Mouse (Mus musculus): Measurements from ENCODE around the gene Elf1. TPM values are rescaled to one million over a fixed set of nuclear protein-coding genes. Genes with fewer than 3 reads are reported as not detected.
"Not testable (repeated sequence)": the region's sequence is repeated elsewhere in the genome, so short reads cannot be mapped to it uniquely, and the experiment has no call there.

The Elf1 gene
- 3.8 TPM in 2 replicates for polyA plus RNA-seq (2016; fragmentation: Nextera tagmentation; extraction: Ambion mirVana)

GRCm38 (mm10) chr14:79480624-79481338, at the start of gene Elf1:
Elf1 (plus strand) TSS chr14:79481194.
- no peaks in the 10 kb centered on the region for H3K9me3 ChIP-seq
- H3K4me1 ChIP-seq = peaks cover 36% of the 10 kb centered on the region
- peaks cover 8% of the 10 kb centered on the region for H3K27me3 ChIP-seq (ENCODE audit: poor library complexity, severe bottlenecking)
- peak within 1 kb of the TSS; percentile 99 for H3K27ac ChIP-seq
- peak within 1 kb of the TSS; percentile 91 for H3K4me3 ChIP-seq
- H3K36me3 ChIP-seq (replicated peaks) = peaks cover 33% of the 10 kb centered on the region
- under 1% methylated on average over 95 of the region's 96 CpGs for WGBS
- DNase-seq (ENCODE audit: extremely low spot score, low spot score) = peak; percentile 88

GRCm38 (mm10) chr14:79434068-79434467, 46.9 kb upstream of the Elf1 start:
- 0 out of 2 replicates have a peak, but pooled peaks cover 4% of the 10 kb centered on the region for H3K9me3 ChIP-seq
- WGBS = 83% methylated on average over 1 of the region's 1 CpGs
- no peak overlapping the region for H3K4me3 ChIP-seq
- H3K4me1 ChIP-seq = no peaks in the 10 kb centered on the region
- peaks cover 5% of the 10 kb centered on the region for H3K36me3 ChIP-seq (replicated peaks)
- H3K27me3 ChIP-seq (ENCODE audit: poor library complexity, severe bottlenecking) = no peaks in the 10 kb centered on the region
- DNase-seq (ENCODE audit: extremely low spot score, low spot score) = no peak
- H3K27ac ChIP-seq = no peak overlapping the region

DNA sequence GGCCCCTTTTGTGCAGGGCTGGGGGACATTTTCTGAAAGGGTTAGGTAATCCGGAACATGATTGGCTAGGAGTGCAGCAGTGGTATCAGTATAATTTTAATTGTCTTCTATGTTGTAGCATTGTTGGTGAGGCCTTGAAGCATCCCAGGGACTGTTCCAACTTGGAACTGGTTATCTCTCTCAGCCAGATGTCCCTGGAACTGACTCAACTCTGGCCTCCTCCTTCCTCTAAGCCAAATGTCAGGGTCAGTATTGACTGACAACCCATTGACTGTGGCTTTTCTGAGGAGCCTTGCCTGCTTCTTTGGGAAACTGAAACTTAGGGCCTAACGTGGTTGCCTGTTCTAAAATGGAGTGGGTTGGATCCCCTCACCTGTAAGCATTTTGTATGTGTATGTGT, 40.3 kb upstream of the Elf1 start:
- H3K4me1 ChIP-seq = peaks cover 14% of the 10 kb centered on the region
- H3K4me3 ChIP-seq = no peak overlapping the region
- H3K9me3 ChIP-seq = no peaks in the 10 kb centered on the region
- DNase-seq (ENCODE audit: extremely low spot score, low spot score) = no peak
- H3K36me3 ChIP-seq (replicated peaks) = no peaks in the 10 kb centered on the region
- no peak overlapping the region for H3K27ac ChIP-seq
- WGBS = 84% methylated on average over 2 of the region's 2 CpGs
- H3K27me3 ChIP-seq (ENCODE audit: poor library complexity, severe bottlenecking) = no peaks in the 10 kb centered on the region

DNA sequence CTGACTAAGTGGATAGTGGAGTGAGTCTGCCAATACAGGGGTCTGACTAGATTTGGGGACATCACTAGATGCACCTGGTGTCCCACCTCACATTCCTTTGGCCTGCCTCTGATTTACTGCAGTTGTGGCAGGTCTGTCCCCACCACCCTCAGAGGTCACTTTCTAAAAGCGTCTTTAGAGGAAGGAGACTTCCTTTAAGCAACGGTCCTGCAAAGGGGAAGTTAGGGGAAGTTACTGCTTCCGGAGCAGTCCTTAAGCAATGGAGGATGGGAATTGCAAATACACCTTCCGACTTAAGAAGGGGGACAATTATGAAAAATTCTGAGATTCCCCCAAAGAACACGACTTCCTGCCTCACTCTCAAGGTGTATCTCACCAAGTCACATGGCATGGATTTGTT, 39.6 kb upstream of the Elf1 start:
- Histone ChIP-seq H3K36me3 (replicated peaks) (no peaks in the 10 kb centered on the region), H3K4me1 (peaks cover 18% of the 10 kb centered on the region), H3K27me3 (ENCODE audit: poor library complexity, severe bottlenecking) (no peaks in the 10 kb centered on the region), H3K27ac (no peak overlapping the region), H3K9me3 (no peaks in the 10 kb centered on the region), H3K4me3 (no peak overlapping the region)
- no peak for DNase-seq (ENCODE audit: extremely low spot score, low spot score)
- WGBS = 86% methylated on average over 5 of the region's 5 CpGs

- Histone ChIP-seq H3K9me3 (no peaks in the 10 kb centered on the region), H3K27me3 (ENCODE audit: poor library complexity, severe bottlenecking) (no peaks in the 10 kb centered on the region), H3K36me3 (replicated peaks) (no peaks in the 10 kb centered on the region), H3K4me3 (peak overlapping the region; percentile 38; the same call in 1 of the 2 replicates), H3K4me1 (peaks cover 18% of the 10 kb centered on the region), H3K27ac (peak overlapping the region; percentile 80; the same call in 1 of the 2 replicates)
- no peak for DNase-seq (ENCODE audit: extremely low spot score, low spot score)
- WGBS = 91% methylated on average over 9 of the region's 9 CpGs
Measured at GRCm38 (mm10) chr14:79444601-79445000, 36.4 kb upstream of the Elf1 start.

- no peaks in the 10 kb centered on the region for H3K9me3 ChIP-seq
- H3K4me3 ChIP-seq = peak overlapping the region; percentile 38
- 41% methylated on average over 16 of the region's 16 CpGs for WGBS
- DNase-seq (ENCODE audit: extremely low spot score, low spot score) = peak; percentile 33
- peak overlapping the region; percentile 80 for H3K27ac ChIP-seq
- no peaks in the 10 kb centered on the region for H3K27me3 ChIP-seq (ENCODE audit: poor library complexity, severe bottlenecking)
- peaks cover 18% of the 10 kb centered on the region for H3K4me1 ChIP-seq
- H3K36me3 ChIP-seq (replicated peaks) = no peaks in the 10 kb centered on the region
Measured at GRCm38 (mm10) chr14:79445055-79445620, 35.9 kb upstream of the Elf1 start.

DNA sequence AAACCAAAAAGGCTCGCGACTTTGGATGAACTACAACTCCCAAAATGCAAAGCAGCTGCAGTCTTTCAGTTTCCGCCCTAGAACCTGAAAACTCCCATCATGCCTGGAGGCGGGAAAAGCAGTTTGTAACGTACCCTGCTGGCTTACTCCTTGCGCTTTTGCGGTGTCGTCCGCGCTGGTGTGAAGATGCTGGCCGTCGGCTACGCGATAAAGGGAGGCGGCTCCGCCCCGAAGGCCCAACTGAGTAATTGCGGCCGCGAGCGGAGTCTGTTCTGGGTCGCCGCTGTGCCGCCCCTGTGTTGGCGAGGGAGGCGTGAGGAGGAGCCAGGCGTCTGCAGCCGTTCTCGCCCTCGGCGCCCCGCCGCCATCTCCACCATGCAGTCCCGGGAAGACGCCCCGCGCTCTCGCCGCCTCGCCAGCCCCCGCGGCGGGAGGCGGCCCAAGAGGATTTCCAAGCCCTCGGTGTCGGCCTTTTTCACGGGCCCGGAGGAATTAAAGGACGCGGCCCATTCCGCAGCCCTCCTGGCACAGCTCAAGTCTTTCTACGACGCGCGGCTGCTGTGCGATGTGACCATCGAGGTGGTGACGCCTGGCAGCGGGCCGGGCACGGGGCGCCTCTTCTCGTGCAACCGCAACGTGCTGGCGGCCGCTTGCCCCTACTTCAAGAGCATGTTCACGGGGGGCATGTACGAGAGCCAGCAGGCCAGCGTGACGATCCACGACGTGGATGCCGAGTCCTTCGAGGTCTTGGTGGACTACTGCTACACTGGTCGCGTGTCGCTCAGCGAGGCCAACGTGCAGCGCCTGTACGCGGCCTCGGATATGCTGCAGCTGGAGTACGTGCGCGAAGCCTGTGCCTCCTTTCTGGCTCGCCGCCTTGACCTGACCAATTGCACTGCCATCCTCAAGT, 29.1 kb upstream of the Elf1 start, which contains the start of gene Kbtbd6:
Gene Kbtbd6, plus strand, starts transcription at position 155 of the 910 bp plus-strand sequence.
- H3K27me3 ChIP-seq (ENCODE audit: poor library complexity, severe bottlenecking); H3K36me3 ChIP-seq (replicated peaks); H3K4me1 ChIP-seq: not testable (repeated sequence)
- peak; percentile 88 for DNase-seq (ENCODE audit: extremely low spot score, low spot score)
- Histone ChIP-seq H3K27ac (peak within 1 kb of the TSS; percentile 90), H3K4me3 (peak within 1 kb of the TSS; percentile 58), H3K9me3 (peaks cover 12% of the 10 kb centered on the region)
- 17% methylated on average over 43 of the region's 89 CpGs for WGBS

- H3K4me1 ChIP-seq; H3K36me3 ChIP-seq (replicated peaks); H3K27ac ChIP-seq; DNase-seq (ENCODE audit: extremely low spot score, low spot score); H3K4me3 ChIP-seq; H3K27me3 ChIP-seq (ENCODE audit: poor library complexity, severe bottlenecking): not testable (repeated sequence)
- H3K9me3 ChIP-seq = peaks cover 12% of the 10 kb centered on the region
- 94% methylated on average over 8 of the region's 10 CpGs for WGBS
Measured at GRCm38 (mm10) chr14:79452591-79452934, 28.4 kb upstream of the Elf1 start.

DNA sequence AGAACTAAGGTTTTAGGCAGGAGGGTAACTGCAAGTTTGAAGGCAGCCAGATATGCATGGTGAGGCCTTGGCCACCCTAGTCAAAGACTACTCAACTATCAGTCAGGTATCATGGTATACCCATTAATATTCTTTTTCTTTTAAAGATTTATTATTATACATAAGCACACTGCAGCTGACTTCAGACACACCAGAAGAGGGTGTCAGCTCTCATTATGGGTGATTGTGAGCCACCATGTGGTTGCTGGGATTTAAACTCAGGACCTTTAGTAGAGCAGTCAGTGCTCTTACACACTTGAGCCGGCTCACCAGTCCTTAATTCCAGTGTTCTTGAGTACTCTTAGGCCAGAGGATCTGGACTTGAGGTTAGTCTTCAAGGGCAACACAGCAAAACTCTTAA, 20.6 kb upstream of the Elf1 start:
- Histone ChIP-seq H3K9me3 (no peaks in the 10 kb centered on the region), H3K36me3 (replicated peaks) (peaks cover 54% of the 10 kb centered on the region), H3K27me3 (ENCODE audit: poor library complexity, severe bottlenecking) (no peaks in the 10 kb centered on the region), H3K27ac (no peak overlapping the region), H3K4me3 (no peak overlapping the region), H3K4me1 (no peaks in the 10 kb centered on the region)
- WGBS = 85% methylated on average over 1 of the region's 1 CpGs
- DNase-seq (ENCODE audit: extremely low spot score, low spot score) = no peak

DNA sequence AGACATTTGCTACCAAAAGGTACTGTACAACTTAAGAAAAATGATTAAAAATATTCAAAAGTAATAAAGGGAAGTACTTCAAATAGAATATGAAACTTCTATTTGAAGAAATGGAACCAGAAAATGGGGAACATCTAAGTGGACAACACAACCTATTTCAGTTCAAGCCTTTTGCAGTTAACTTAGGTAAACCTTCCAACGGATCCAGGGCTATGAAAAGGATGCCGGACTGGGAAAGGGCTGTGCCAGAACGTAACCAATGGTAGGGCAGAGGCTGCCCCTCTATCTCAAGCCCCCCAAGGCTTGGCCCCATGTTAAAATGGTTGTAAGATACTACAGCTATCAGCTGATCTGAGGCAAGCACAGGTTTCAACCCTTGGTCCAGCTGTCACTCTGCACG, 20.0 kb upstream of the Elf1 start:
- H3K4me3 ChIP-seq = no peak overlapping the region
- H3K36me3 ChIP-seq (replicated peaks) = peaks cover 60% of the 10 kb centered on the region
- no peak for DNase-seq (ENCODE audit: extremely low spot score, low spot score)
- H3K27ac ChIP-seq = no peak overlapping the region
- H3K9me3 ChIP-seq = no peaks in the 10 kb centered on the region
- no peaks in the 10 kb centered on the region for H3K4me1 ChIP-seq
- no peaks in the 10 kb centered on the region for H3K27me3 ChIP-seq (ENCODE audit: poor library complexity, severe bottlenecking)
- WGBS = 91% methylated on average over 4 of the region's 4 CpGs

GRCm38 (mm10) chr14:79465623-79466022, 15.4 kb upstream of the Elf1 start:
- H3K4me3 ChIP-seq = no peak overlapping the region
- WGBS = 93% methylated on average over 1 of the region's 1 CpGs
- H3K27ac ChIP-seq = no peak overlapping the region
- no peaks in the 10 kb centered on the region for H3K9me3 ChIP-seq
- H3K4me1 ChIP-seq = no peaks in the 10 kb centered on the region
- no peaks in the 10 kb centered on the region for H3K27me3 ChIP-seq (ENCODE audit: poor library complexity, severe bottlenecking)
- H3K36me3 ChIP-seq (replicated peaks) = peaks cover 94% of the 10 kb centered on the region
- DNase-seq (ENCODE audit: extremely low spot score, low spot score) = no peak

DNA sequence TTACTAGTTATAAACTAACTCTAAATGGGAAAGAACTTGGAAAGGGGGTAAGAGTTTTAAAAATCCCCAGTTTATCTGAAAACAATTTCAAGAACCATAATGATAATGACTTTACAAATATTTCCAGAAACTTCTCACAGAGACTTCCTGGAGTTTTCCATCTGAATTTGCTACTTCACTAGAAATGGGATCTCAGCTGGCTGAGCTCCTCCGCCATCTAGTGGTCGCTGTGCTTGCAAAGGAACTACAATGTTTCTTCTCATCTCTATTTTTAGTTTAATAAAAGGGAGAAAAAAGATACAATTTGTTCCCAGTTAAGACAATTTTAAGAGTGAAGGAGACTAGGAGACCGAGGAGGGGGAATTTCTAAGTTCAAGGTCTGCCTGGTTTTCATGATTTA, 13.4 kb upstream of the Elf1 start:
- no peak for DNase-seq (ENCODE audit: extremely low spot score, low spot score)
- H3K4me1 ChIP-seq = no peaks in the 10 kb centered on the region
- no peak overlapping the region for H3K4me3 ChIP-seq
- no peak overlapping the region for H3K27ac ChIP-seq
- WGBS = 32% methylated on average over 3 of the region's 3 CpGs
- H3K36me3 ChIP-seq (replicated peaks) = peaks cover 94% of the 10 kb centered on the region
- H3K9me3 ChIP-seq = no peaks in the 10 kb centered on the region
- H3K27me3 ChIP-seq (ENCODE audit: poor library complexity, severe bottlenecking) = no peaks in the 10 kb centered on the region

DNA sequence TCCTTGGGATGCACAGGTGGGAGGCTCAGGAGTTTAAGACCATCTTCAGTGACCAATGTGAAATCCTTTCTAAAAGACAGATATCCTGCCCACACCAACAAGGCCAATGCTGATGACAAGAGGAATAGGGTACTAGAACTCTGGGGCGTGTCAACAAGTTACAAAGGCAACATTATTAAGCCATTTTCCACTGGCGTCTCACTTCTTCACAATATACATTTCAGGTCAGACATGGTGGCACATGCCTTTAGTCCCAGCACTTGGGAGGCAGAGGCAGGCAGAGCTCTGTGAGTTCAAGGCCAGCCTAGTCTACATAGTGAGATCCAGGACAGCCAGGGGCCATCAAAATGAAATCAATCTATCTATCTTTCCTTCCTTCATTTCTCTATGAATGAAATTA, 7.6 kb upstream of the Elf1 start:
- DNase-seq (ENCODE audit: extremely low spot score, low spot score) = no peak
- no peak overlapping the region for H3K4me3 ChIP-seq
- H3K27me3 ChIP-seq (ENCODE audit: poor library complexity, severe bottlenecking) = no peaks in the 10 kb centered on the region
- H3K4me1 ChIP-seq = no peaks in the 10 kb centered on the region
- peaks cover 98% of the 10 kb centered on the region for H3K36me3 ChIP-seq (replicated peaks)
- H3K9me3 ChIP-seq = no peaks in the 10 kb centered on the region
- WGBS = 92% methylated on average over 2 of the region's 2 CpGs
- H3K27ac ChIP-seq = no peak overlapping the region
